Mouse (Mus musculus): ENCODE data around the gene Zfp872. TPM values are rescaled to one million over a fixed set of nuclear protein-coding genes. Genes with fewer than 3 reads are reported as not detected.
A peak's percentile ranks its signal among the peaks of the same experiment; 100 is the strongest.
"Not testable (repeated sequence)": the region's sequence is repeated elsewhere in the genome, so short reads cannot be mapped to it uniquely, and the experiment has no call there.

Gene Zfp872
- total RNA-seq (2021) = under 1 TPM; 0.14 to 0.18 TPM

GRCm38 (mm10) chr9:22188025-22188611, at the start of gene Zfp872:
Gene Zfp872 (plus strand): TSS chr9:22188090.
- peak; percentile 55 for DNase-seq

- peak; percentile 49 for DNase-seq
These were observed 49.4 kb upstream of the Zfp872 start for GRCm38 (mm10) chr9:22138480-22138879.

GRCm38 (mm10) chr9:22139746-22140145, 48.1 kb upstream of the Zfp872 start:
- no peak for DNase-seq

GRCm38 (mm10) chr9:22143108-22144037, 44.5 kb upstream of the Zfp872 start:
- peak; percentile 92 for DNase-seq

GRCm38 (mm10) chr9:22144304-22144965, 43.5 kb upstream of the Zfp872 start:
- DNase-seq = no peak

- DNase-seq = no peak
These were observed 38.3 kb upstream of the Zfp872 start for GRCm38 (mm10) chr9:22149426-22150248.

GRCm38 (mm10) chr9:22150249-22150693, 37.6 kb upstream of the Zfp872 start:
- not testable (repeated sequence) for DNase-seq

- no peak for DNase-seq
These were observed 36.9 kb upstream of the Zfp872 start for GRCm38 (mm10) chr9:22150946-22151345.

GRCm38 (mm10) chr9:22153810-22154209, 34.1 kb upstream of the Zfp872 start:
- DNase-seq = no peak

- DNase-seq = peak; percentile 78
These were observed 32.3 kb upstream of the Zfp872 start for GRCm38 (mm10) chr9:22155614-22156013.

- peak; percentile 100 for DNase-seq
These were observed 31.2 kb upstream of the Zfp872 start, which contains the start of gene Pigyl for GRCm38 (mm10) chr9:22156497-22157245. Gene Pigyl (plus strand): TSS chr9:22156846.

GRCm38 (mm10) chr9:22157516-22158265, 30.2 kb upstream of the Zfp872 start:
- DNase-seq = no peak

GRCm38 (mm10) chr9:22161299-22161698, 26.6 kb upstream of the Zfp872 start:
- no peak for DNase-seq

- DNase-seq = no peak
These were observed 25.6 kb upstream of the Zfp872 start for GRCm38 (mm10) chr9:22162305-22162704.

- no peak for DNase-seq
These were observed 25.0 kb upstream of the Zfp872 start for GRCm38 (mm10) chr9:22162912-22163311.

- peak; percentile 39 for DNase-seq
These were observed 22.9 kb upstream of the Zfp872 start for GRCm38 (mm10) chr9:22164711-22165668.

GRCm38 (mm10) chr9:22165964-22166363, 21.9 kb upstream of the Zfp872 start:
- DNase-seq = no peak

GRCm38 (mm10) chr9:22166686-22167085, 21.2 kb upstream of the Zfp872 start:
- DNase-seq = no peak

- DNase-seq = no peak
These were observed 20.1 kb upstream of the Zfp872 start for GRCm38 (mm10) chr9:22167751-22168150.
